ENCODE assay signal across 16 mouse cellular contexts in genomic region chr16:37972357-37972756, GRCm38 (mm10). TPM values are rescaled to one million over a fixed set of nuclear protein-coding genes. Genes with fewer than 3 reads are reported as not detected.
DNase-seq lines count a peak whose midpoint lies in the region; ATAC-seq and TF ChIP-seq lines count a peak whose summit lies in the region.
"Had no signal": no experiment of that assay in that cellular context is flagged by ENCODE, and none has a peak within 500 bp of the region (broad histone marks: within the 10 kb centered on the region; RNA-seq: fewer than 3 reads in every experiment).

No protein-coding gene starts in this region.

- no peaks in the 10 kb centered on the region for H3K36me3 ChIP-seq in lung, embryonic 14.5 days (ENCODE audit: insufficient read depth)
- H3K36me3 ChIP-seq in hindbrain, postnatal 0 days (ENCODE audit: insufficient read depth, low read length) = no peaks in the 10 kb centered on the region
- H3K36me3 ChIP-seq: neural tube, embryonic 12.5 days had no signal

- no peak for ATAC-seq in lung, embryonic 14.5 days (ENCODE audit: insufficient read depth)
- ATAC-seq in hindbrain, postnatal 0 days = peak; percentile 16; the same call in 1 of the 2 replicates
- ATAC-seq: forebrain, embryonic 13.5 days; intestine, embryonic 16.5 days had no signal

- no peak for TF ChIP-seq CTCF in lung, embryonic 14.5 days (IDR thresholded peaks at IDR 0.05; ENCODE audit: low read depth)
- TF ChIP-seq CTCF in lung, adult 2 months (IDR thresholded peaks at IDR 0.05; ENCODE audit: insufficient read depth, low read length) = no peak
- TF ChIP-seq CTCF in hindbrain, postnatal 0 days (IDR thresholded peaks at IDR 0.05; ENCODE audit: low read depth) = no peak

- H3K9me3 ChIP-seq in lung, embryonic 14.5 days (ENCODE audit: low read depth, low read length) = no peaks in the 10 kb centered on the region
- no peaks in the 10 kb centered on the region for H3K9me3 ChIP-seq in hindbrain, postnatal 0 days (ENCODE audit: low read length)
- H3K9me3 ChIP-seq: forebrain, embryonic 13.5 days; neural tube, embryonic 12.5 days had no signal

- peaks cover 5% of the 10 kb centered on the region; the same call in 1 of the 2 replicates for H3K4me1 ChIP-seq in lung, embryonic 14.5 days (ENCODE audit: insufficient read depth)
- H3K4me1 ChIP-seq in lung, adult 2 months (ENCODE audit: control insufficient read depth, insufficient read depth, low read length) = 0 out of 2 replicates have a peak, but pooled peaks cover 4% of the 10 kb centered on the region
- peaks cover 6% of the 10 kb centered on the region; the same call in 1 of the 2 replicates for H3K4me1 ChIP-seq in hindbrain, postnatal 0 days (ENCODE audit: insufficient read depth, low read length)

- no peaks in the 10 kb centered on the region for H3K27me3 ChIP-seq in lung, embryonic 14.5 days (ENCODE audit: insufficient read depth, low read length)
- no peaks in the 10 kb centered on the region for H3K27me3 ChIP-seq in hindbrain, postnatal 0 days (ENCODE audit: insufficient read depth, low read length)
- H3K27me3 ChIP-seq: forebrain, embryonic 13.5 days; neural tube, embryonic 12.5 days had no signal

- no peak for TF ChIP-seq POLR2A in lung, adult 2 months (IDR thresholded peaks at IDR 0.05; ENCODE audit: borderline replicate concordance, extremely low read depth, low read depth, low read length)

- no peak overlapping the region for H3K4me3 ChIP-seq in lung, embryonic 14.5 days (ENCODE audit: low read depth, low read length)
- no peak overlapping the region for H3K4me3 ChIP-seq in lung, adult 2 months (replicated peaks; ENCODE audit: extremely low read depth, low read depth, low read length)
- no peak overlapping the region for H3K4me3 ChIP-seq in hindbrain, postnatal 0 days (ENCODE audit: low read length)
- H3K4me3 ChIP-seq: forebrain, embryonic 13.5 days; heart, adult 2 months; neural tube, embryonic 12.5 days had no signal

- DNase-seq in adrenal gland, postnatal 10 days = peak; percentile 41
- DNase-seq in adrenal gland, postnatal 14 days = no peak
- peak; percentile 30 for DNase-seq in lung, embryonic 14.5 days
- no peak for DNase-seq in lung, adult 2 months
- peak; percentile 18 for DNase-seq in ES-CJ7 (ENCODE audit: low read depth, low spot score)
- DNase-seq in hindbrain, postnatal 0 days (ENCODE audit: low spot score) = peak; percentile 42
- DNase-seq in right cerebral cortex, adult 18-20 months = no peak
- no peak for DNase-seq in layer of hippocampus, adult 9-10 months (ENCODE audit: low spot score)
- DNase-seq: heart, adult 2 months; kidney, postnatal 14 days; lung, adult 18-20 months had no signal

- 34% methylated on average over 8 of the region's 8 CpGs for WGBS in lung, embryonic 14.5 days
- WGBS in lung, adult 2 months = 47% methylated on average over 8 of the region's 8 CpGs
- 61% methylated on average over 8 of the region's 8 CpGs for WGBS in hindbrain, postnatal 0 days

- no peak overlapping the region for H3K27ac ChIP-seq in lung, embryonic 14.5 days (ENCODE audit: low read depth)
- H3K27ac ChIP-seq in hindbrain, postnatal 0 days = peak overlapping the region; percentile 20; the same call in 1 of the 2 replicates
- H3K27ac ChIP-seq: forebrain, embryonic 13.5 days; heart, adult 2 months; neural tube, embryonic 12.5 days had no signal

- no peak overlapping the region for H3K9ac ChIP-seq in lung, embryonic 14.5 days
- H3K9ac ChIP-seq in hindbrain, postnatal 0 days (replicated peaks; ENCODE audit: low read length) = no peak overlapping the region
- H3K9ac ChIP-seq: forebrain, embryonic 13.5 days; neural tube, embryonic 12.5 days had no signal

- no peak overlapping the region for H3K4me2 ChIP-seq in lung, embryonic 14.5 days
- H3K4me2 ChIP-seq in hindbrain, postnatal 0 days (ENCODE audit: low read depth, low read length) = no peak overlapping the region
- H3K4me2 ChIP-seq: forebrain, embryonic 13.5 days; midbrain, embryonic 11.5 days; neural tube, embryonic 12.5 days had no signal

RNA-seq across cellular contexts. Expression of gene Gpr156, which starts 56.1 kb away (rescaled TPM):
- total RNA-seq in adrenal gland, postnatal 10 days (2021) = under 1 TPM; 0.24 to 0.48 TPM
- 0.26 TPM in 2 replicates for total RNA-seq in adrenal gland, postnatal 14 days (2021)
- 0.58 and 1.4 TPM in 2 replicates for polyA plus RNA-seq in lung, embryonic 14.5 days (2014; fragmentation: Nextera tagmentation; extraction: Ambion mirVana)
- 0.12 and 0.22 TPM in 2 replicates for polyA plus RNA-seq in lung, adult 2 months (2012; rRNA removed)
- total RNA-seq in hindbrain, postnatal 0 days (2014; rRNA removed) = 3.2 and 4.3 TPM in 2 replicates
- polyA plus RNA-seq in hindbrain, postnatal 0 days (2015; fragmentation: Nextera tagmentation; extraction: Ambion mirVana) = 1.9 and 2.4 TPM in 2 replicates
- total RNA-seq: gastrocnemius, adult 18-20 months had no signal

Comparison
In these comparisons a context has a peak if more than half of its experiments do, and no peak if none do; other contexts are left out.
1. DNase-seq: peak in adrenal gland, postnatal 10 days (single experiment), lung, embryonic 14.5 days (single experiment), ES-CJ7 (single experiment) and hindbrain, postnatal 0 days (single experiment); none in adrenal gland, postnatal 14 days (single experiment), lung, adult 2 months (single experiment), right cerebral cortex, adult 18-20 months (single experiment) and layer of hippocampus, adult 9-10 months (single experiment).